Mouse (Mus musculus) WW6 (cell line): ENCODE measurements around the gene Nfix.
A peak's percentile ranks its signal among the peaks of the same experiment; 100 is the strongest.

Experiments
- DNase-seq: peaks from one replicate; pipeline ENCODE4 v3.0.0-alpha.2; 2013; ENCODE audit warnings: low read depth, low spot score

The Nfix gene

DNA sequence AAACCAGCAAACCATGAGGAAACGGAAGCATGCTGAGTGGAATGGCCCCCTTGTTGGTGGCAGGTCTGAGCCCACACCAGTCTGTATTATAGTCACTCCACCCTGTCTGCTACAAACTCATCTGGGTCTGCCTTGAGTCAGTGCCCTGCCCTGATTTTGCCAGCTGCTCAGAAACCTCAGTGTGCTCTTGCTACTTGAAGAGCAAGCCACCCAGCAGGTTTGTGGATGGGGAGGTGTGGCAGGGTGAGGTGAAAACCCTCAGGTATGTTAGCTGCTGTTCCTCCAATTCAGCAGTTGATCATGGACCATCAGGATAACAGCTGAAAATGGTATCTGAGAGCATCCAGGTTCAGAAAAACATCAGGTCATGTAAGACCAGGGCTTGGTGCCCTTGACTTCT is 132.1 kb downstream of the Nfix start:
- DNase-seq, result no peak

- DNase-seq, result no peak
Observed at GRCm38 (mm10) chr8:84665385-84665893, 134.7 kb downstream of the Nfix start.

DNA sequence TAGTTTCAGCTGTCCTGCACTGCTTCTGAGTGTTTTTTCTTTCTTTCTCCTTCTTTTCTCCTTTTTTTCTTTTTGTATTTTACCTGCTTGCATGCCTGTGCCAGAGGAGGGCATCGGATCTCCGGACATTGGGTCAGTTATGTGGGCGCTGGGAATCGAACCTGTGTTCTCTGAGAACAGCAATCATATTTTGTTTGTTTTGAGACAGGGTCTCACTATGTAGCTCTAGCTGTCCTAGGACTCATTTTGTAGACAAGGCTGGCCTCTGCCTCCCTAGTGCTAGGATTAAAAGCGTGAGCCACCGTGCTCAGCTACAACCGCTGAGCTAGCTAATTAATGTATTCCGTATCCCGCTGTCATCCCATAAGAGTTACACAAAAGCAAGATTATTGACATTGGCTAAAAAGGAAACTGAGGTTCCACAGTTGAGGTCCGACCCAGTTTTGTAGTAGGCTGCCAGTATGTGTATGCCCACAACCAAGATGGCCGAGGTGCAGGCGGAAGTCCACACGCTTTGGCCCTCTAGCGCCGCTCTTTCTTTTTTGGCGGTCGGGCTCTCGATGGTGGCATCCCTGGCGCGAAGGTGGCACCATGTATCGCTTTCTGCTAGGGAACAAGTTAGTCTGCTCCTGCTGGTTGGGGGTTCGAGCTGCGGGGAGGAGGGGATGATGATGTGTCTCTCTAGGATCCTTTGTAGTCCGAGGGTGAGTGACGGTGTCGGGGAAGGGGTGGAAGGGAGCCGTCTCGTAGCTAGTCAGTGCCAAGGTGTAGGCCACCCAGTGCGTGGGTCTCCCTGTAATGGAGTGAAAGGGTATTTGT is 135.4 kb downstream of the Nfix start:
- no peak for DNase-seq

GRCm38 (mm10) chr8:84663483-84664327 is 136.4 kb downstream of the Nfix start:
- DNase-seq, result peak; percentile 98

GRCm38 (mm10) chr8:84662581-84663065 is 137.5 kb downstream of the Nfix start, which contains the start of gene Ier2:
Ier2 (minus strand) TSS chr8:84662852.
- DNase-seq, result no peak

DNA sequence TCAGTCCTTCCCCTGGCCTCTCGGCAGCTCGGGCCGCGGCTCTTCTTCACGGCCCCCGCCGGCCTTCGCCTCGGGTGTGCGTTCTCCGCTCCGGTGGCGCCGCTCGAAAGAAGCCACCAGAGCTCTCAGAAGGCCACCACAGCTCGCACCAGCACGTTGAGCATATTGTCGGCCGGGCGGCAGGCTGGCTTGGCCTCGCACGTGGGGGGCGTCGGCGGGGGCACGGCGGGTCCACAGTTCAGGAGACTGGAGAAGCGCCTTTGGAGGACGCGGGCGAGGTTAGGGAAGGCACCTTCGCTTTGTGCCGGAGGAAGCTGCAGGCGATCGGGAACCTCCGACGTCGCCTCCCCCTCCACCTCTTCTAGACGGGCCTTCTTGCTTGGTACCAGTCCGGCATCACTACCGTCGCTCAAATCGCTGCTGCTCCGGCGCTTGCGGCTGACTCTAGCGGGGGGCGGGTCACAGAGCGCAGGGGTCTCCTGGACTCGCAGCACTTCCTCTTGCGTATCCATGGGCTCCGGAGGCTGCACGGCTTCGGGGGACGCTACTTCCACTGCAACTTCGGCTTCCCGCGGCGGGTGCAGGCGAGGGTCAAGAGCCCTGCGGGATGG is 138.1 kb downstream of the Nfix start:
- no peak for DNase-seq

GRCm38 (mm10) chr8:84661458-84661871 is 138.7 kb downstream of the Nfix start:
- no peak for DNase-seq

GRCm38 (mm10) chr8:84660819-84661457 is 139.2 kb downstream of the Nfix start:
- no peak for DNase-seq

DNA sequence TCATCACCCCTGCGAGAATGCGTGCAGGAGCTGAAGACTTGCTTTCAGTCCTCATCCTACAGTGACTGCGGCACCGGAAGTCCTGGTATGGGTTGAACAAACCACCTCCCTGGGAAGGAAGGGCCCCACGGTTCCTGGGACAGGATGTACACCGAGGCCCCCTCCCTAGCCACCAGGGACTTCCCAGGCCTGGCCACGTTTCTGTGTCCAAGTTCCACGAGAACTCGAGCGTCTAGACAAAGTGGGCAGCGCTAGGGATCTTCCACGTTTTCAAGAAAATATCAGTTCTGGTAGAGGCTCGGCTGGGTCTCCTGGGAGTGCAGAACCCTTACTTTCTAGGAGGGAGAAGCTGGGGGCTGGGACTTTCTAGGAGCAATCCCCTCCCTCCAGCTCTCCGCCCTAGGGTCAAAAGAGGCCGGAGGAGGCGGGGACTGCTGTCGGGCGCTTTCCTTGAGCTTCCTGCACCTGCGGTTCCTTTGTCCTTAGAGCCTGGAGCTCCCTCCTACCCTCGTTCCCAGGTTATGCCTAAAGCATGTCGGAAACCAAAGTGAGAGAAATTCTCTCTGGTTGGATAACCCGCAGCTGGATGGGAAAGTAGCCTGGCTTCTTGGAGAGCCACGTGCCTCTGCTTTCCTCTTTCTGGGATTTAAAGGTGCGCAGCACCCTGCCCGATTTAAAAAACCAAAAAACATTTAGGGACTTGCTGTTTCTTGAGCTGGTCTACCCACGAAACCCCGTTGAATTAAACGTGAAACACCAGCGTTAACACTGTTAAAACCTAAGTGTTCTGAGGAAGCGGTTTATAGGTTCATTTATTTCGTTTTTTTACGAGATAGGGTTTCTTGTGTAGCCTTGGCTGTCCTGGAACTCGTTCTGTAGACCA is 140.0 kb downstream of the Nfix start:
- no peak for DNase-seq

DNA sequence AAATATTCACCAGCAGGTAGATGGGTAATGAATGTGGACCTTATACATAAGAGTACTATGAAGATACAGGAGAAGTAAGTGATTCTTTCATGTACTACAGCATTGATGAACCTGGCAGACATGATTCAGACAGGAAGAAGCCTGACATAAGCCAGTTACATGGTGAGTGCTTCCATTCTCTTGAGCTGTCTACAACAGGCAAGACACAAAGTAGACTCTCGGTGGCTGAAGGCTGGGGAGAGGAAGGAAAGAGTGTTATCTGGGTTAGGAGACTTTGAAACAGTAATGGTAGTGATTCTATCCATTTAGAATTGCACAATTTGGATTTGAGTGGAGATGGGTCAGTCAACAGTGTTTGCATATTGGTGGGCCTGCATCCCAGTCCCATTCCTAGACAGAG is 141.2 kb downstream of the Nfix start:
- DNase-seq, result no peak

- DNase-seq, result no peak
Observed at GRCm38 (mm10) chr8:84657680-84658079, 142.5 kb downstream of the Nfix start.

- no peak for DNase-seq
Observed at GRCm38 (mm10) chr8:84657203-84657602, 142.9 kb downstream of the Nfix start.

GRCm38 (mm10) chr8:84656641-84657126 is 143.5 kb downstream of the Nfix start:
- DNase-seq, result no peak

- no peak for DNase-seq
Observed at GRCm38 (mm10) chr8:84656191-84656525, 144.0 kb downstream of the Nfix start.

DNA sequence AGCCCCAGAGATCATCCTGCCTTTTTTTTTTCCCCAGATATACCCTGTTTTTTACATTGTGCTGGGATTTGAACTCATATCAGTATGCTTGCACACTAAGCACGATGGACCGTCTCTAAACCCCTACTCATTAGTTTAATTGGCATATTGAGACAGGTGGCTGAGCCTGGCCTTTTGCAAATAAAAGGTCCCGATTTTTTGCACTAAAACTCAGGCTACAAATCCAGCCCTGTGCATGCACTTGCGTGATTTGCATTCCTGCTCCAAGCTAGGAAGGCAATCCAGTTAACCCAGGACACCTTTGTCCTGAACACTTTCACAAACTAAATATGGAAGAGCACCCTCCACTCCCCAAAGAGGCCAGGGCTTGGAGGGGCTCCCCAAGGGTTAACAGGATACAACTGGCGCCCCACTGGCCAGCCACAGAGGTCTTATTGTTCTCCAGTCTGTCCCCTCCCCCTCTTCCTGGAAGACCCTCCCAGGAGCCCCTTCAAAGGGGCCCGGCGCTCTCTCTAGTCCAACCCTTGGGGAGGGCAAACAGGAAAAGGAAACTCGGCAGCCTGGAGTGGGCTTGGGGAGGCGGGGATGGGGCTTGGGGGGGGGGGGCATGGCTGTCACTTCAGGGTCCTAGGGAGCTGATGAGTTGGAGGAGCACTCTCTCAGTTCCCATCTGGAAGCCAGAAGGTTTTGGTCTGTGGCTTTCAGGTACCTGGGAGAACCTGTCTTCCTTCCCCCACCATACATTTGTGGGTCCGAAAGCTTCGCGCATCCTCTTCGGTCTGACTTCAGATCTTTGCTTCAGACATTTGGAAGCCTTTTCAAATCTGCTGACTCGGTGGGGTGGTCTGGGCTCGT is 144.6 kb downstream of the Nfix start:
- no peak for DNase-seq

DNA sequence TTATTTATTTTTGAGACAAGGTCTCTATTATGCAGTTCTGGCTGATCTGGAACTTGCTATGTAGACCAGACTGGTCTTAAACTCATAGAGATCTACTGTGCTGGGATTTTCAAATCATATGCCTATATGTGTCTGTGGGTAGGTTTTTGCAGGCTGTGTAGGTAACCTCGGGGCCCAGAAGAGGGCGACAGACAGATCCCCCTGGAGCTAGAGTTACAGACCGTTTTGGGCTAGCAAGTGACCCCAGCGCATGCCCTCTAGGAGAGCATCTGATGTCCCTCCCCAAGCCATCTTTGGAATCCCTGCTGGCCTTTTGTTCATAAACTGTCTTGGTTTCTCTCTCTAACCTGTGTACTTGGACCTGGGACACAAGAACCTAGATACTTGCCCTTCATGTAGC is 145.5 kb downstream of the Nfix start:
- DNase-seq, result no peak

GRCm38 (mm10) chr8:84653092-84653631 is 147.0 kb downstream of the Nfix start:
- no peak for DNase-seq

DNA sequence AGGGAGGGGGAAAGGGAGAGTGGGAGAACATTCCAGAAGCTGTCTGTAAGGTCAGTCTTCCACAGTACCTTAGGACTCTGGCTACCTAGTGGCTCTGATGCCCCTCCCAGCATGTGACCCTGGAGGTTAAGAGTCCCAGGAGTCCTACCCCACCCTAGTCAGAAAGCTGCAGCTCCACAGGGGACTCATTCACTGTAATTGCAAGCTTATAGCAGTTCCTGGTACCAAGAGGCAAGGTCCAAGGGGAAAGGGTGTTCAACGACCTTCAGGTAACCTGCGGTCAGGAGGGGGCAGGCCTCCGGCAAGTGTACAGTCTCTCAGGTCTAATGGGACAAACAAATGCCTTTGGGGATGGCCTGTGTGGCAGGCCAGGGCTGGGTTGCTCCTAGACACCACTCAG is 149.9 kb downstream of the Nfix start:
- DNase-seq, result no peak
